Mouse (Mus musculus) bone marrow macrophage, adult 2 months (primary cell): Measurements from ENCODE around the gene Gm45021.

ENCODE experiments used
- CTCF ChIP-seq: IDR thresholded peaks from 2 replicates; pipeline ENCODE4 v1.5.1; 2012; ENCODE audit warnings: low read depth, mild to moderate bottlenecking, low read length, moderate library complexity
- POLR2A ChIP-seq: IDR thresholded peaks from 2 replicates; pipeline ENCODE4 v1.6.1; 2012; ENCODE audit warnings: mild to moderate bottlenecking, low read depth, low read length, borderline replicate concordance

- TF ChIP-seq CTCF (no peak), POLR2A (no peak)
These were observed 56.9 kb downstream of the Gm45021 start for GRCm38 (mm10) chr6:48646309-48646690.
